Mouse (Mus musculus) ES-Bruce4 (cell line): Measurements from ENCODE around the gene Cwh43.

ENCODE experiments used
- CTCF ChIP-seq: IDR thresholded peaks from one replicate; pipeline ENCODE4 v1.8.1; 2011; ENCODE audit warnings: low read depth, low read length
- EP300 ChIP-seq: IDR thresholded peaks from 2 replicates; pipeline ENCODE4 v1.6.1; 2011; ENCODE audit warnings: low read depth, low read length; ENCODE audit not compliant: insufficient read depth
- POLR2A ChIP-seq: IDR thresholded peaks from one replicate; pipeline ENCODE4 v1.8.1; 2011; ENCODE audit warnings: low read length; ENCODE audit not compliant: insufficient read depth

DNA sequence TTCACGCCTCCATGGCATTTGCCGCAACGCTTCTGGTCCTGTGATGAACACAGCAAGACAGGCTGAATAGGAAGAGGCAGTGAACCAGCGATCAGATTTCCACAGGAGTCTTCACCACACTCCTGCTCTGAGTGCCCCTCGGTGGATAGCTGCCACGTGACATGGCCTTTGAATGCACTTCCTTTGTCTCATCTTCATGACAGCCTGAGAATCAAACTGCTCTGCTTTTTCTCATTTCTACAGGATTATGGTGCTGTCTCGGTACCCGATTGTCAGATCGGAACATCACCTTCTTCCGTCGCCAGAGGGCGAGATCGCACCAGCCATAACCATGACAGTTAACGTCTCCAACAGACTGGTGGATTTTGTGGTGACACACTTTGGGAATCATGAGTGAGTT is 25.7 kb downstream of the Cwh43 start:
- TF ChIP-seq POLR2A, result no peak
- TF ChIP-seq CTCF, result peak; percentile 88
- TF ChIP-seq EP300, result no peak
